Mouse (Mus musculus): ENCODE data around the gene Hnrnpm. TPM values are rescaled to one million over a fixed set of nuclear protein-coding genes. Genes with fewer than 3 reads are reported as not detected.
A peak's percentile ranks its signal among the peaks of the same experiment; 100 is the strongest.
"Not testable (repeated sequence)": the region's sequence is repeated elsewhere in the genome, so short reads cannot be mapped to it uniquely, and the experiment has no call there.

Hnrnpm gene
- 101 and 136 TPM in 2 replicates for polyA plus RNA-seq (2012; rRNA removed)
- 143 and 164 TPM in 2 replicates for polyA plus RNA-seq (2014; fragmentation: Nextera tagmentation; extraction: Ambion mirVana)

DNA sequence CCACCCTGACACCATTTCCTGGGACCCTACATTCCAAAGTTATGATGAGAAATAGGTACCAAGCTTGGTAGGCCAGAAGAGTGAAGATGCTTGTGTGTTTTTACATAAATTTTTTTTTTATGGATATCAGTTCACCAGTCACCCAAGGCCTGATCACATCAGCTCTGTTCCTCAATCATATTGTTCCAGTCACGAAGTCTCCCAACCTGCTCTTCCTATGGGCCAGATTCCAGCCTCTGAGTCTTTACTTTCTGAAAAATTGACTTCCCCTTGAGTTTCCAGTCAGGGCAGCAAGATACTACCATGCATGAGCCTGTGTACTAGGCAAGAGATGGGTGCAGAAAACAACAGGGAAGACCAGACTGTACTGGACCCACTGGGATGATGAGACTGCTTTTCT, at the start of gene Hnrnpm:
TSS of gene Hnrnpm (minus strand) at position 101 of the 400 bp plus-strand sequence.
- Histone ChIP-seq H3K27ac (peak within 1 kb of the TSS; percentile 44), H3K27me3 (ENCODE audit: control insufficient read depth, insufficient read depth, low read length) (no peaks in the 10 kb centered on the region), H3K9ac (replicated peaks) (peak within 1 kb of the TSS; percentile 46), H3K36me3 (replicated peaks; ENCODE audit: control insufficient read depth, insufficient read depth, low read depth) (peaks cover 59% of the 10 kb centered on the region), H3K4me1 (replicated peaks; ENCODE audit: control insufficient read depth in 2 of 2, insufficient read depth in 2 of 2, low read length in 1 of 2) (peaks cover 21 to 25% of the 10 kb centered on the region in 2 experiments), H3K4me3 (ENCODE audit: insufficient read depth in 1 of 2, low read depth in 2 of 2, low read length in 2 of 2) (peak within 1 kb of the TSS in 1 of 2 experiments; percentile 91; a peak in 2 of 4 replicates), H3K9me3 (ENCODE audit: control insufficient read depth, low read length) (no peaks in the 10 kb centered on the region), H3K4me2 (ENCODE audit: low read depth) (peak within 1 kb of the TSS; percentile 79)
- DNase-seq (ENCODE audit: low read depth in 3 of 3, low spot score in 3 of 3) (no peak), ATAC-seq (ENCODE audit: insufficient read depth) (no peak)
- 79% methylated on average over 1 of the region's 1 CpGs for WGBS (ENCODE audit: insufficient replicate concordance)
- TF ChIP-seq CTCF (IDR thresholded peaks at IDR 0.05; ENCODE audit: low read depth) (no peak), EP300 (IDR thresholded peaks at IDR 0.05; ENCODE audit: low read depth) (no peak)

DNA sequence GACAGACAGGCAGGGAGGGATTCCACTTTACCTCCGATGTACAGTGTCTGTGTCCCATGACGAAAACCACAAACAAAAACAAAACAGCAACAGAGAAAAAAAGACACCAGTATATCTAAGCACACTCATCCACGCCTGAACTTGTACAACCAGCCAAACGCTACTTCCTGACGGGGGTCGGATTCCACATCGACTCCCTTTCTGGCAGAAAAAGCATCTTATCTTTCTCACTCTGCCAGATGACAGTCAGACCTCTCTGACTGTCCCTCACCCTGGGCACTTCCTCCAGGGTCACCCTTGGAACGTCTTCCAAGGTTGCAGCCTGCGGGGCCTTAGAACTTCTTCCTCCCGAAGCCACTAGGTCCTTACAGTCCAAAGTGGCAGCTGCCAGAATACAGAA, 46.9 kb upstream of the Hnrnpm start:
- not testable (repeated sequence) for H3K4me1 ChIP-seq (replicated peaks; ENCODE audit: control insufficient read depth in 2 of 2, insufficient read depth in 2 of 2, low read length in 1 of 2); H3K4me2 ChIP-seq (ENCODE audit: low read depth); ATAC-seq (ENCODE audit: insufficient read depth); H3K36me3 ChIP-seq (replicated peaks; ENCODE audit: control insufficient read depth, insufficient read depth, low read depth); H3K4me3 ChIP-seq (ENCODE audit: insufficient read depth in 1 of 2, low read depth in 2 of 2, low read length in 2 of 2); H3K9me3 ChIP-seq (ENCODE audit: control insufficient read depth, low read length); H3K27ac ChIP-seq; H3K27me3 ChIP-seq (ENCODE audit: control insufficient read depth, insufficient read depth, low read length); DNase-seq (ENCODE audit: low read depth in 3 of 3, low spot score in 3 of 3); H3K9ac ChIP-seq (replicated peaks)
- WGBS (ENCODE audit: insufficient replicate concordance), result 45% methylated on average over 10 of the region's 10 CpGs

DNA sequence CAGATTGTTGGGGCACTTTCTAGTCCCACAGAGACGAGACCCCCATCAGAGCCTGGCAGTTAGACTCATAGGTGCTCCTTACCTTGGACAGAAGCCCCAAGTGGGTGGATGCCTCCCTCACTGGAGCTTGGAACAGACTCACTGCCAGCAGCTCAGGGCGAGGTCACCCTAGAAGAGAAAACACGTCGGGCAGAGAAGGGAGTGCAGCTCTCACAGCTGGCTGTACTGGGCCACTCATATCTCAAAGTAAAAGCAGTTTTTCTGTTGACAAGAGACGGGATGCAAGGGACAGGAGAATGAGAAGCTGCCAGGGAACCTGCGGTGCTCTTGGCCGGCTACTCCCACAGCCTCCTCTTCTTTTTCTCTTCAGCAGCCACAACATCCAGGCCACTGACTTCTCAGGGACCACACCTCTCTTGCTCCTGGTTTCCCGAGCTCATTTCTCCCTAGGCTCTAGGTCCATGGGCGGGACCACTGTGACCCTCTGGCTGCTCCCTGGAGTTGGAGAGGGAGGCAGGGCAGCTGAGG, 46.0 kb upstream of the Hnrnpm start:
- H3K4me2 ChIP-seq (ENCODE audit: low read depth); DNase-seq (ENCODE audit: low read depth in 3 of 3, low spot score in 3 of 3): not testable (repeated sequence)

DNA sequence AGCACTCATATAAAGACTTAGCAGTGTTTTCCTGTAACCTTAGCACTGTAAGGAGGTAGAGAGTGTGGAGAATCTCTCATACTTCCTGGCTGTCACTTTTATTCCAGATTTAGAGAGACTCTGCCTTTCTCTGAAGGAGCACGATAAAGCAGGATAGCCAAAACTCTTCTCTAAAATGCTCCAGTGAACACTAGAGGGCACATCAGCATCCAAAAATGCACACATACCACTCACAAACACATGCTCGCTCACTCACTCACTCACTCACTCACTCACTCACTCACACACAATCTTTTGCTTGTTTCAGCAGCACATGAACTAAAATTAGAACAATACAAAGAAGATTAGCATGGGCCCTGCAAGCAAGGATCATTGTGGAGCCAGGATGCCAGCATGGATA, 42.6 kb upstream of the Hnrnpm start:
- no peak overlapping the region for H3K27ac ChIP-seq
- H3K4me1 ChIP-seq (replicated peaks; ENCODE audit: control insufficient read depth in 2 of 2, insufficient read depth in 2 of 2, low read length in 1 of 2), result no peaks in the 10 kb centered on the region; a peak in 1 of 4 replicates
- H3K36me3 ChIP-seq (replicated peaks; ENCODE audit: control insufficient read depth, insufficient read depth, low read depth), result no peaks in the 10 kb centered on the region
- H3K9me3 ChIP-seq (ENCODE audit: control insufficient read depth, low read length), result no peaks in the 10 kb centered on the region
- TF ChIP-seq EP300 (IDR thresholded peaks at IDR 0.05; ENCODE audit: low read depth) (no peak), CTCF (IDR thresholded peaks at IDR 0.05; ENCODE audit: low read depth) (peak; percentile 55)
- H3K4me2 ChIP-seq (ENCODE audit: low read depth), result no peak overlapping the region
- H3K27me3 ChIP-seq (ENCODE audit: control insufficient read depth, insufficient read depth, low read length), result no peaks in the 10 kb centered on the region
- WGBS (ENCODE audit: insufficient replicate concordance), result 52% methylated on average over 2 of the region's 2 CpGs
- no peak overlapping the region for H3K9ac ChIP-seq (replicated peaks)
- H3K4me3 ChIP-seq (ENCODE audit: insufficient read depth in 1 of 2, low read depth in 2 of 2, low read length in 2 of 2), result no peak overlapping the region
- no peak for ATAC-seq (ENCODE audit: insufficient read depth)
- DNase-seq (ENCODE audit: low read depth in 3 of 3, low spot score in 3 of 3), result no peak

More for the DNA sequence above, 46.0 kb upstream of the Hnrnpm start:
- not testable (repeated sequence) for H3K4me1 ChIP-seq (replicated peaks; ENCODE audit: control insufficient read depth in 2 of 2, insufficient read depth in 2 of 2, low read length in 1 of 2); H3K27me3 ChIP-seq (ENCODE audit: control insufficient read depth, insufficient read depth, low read length); H3K9me3 ChIP-seq (ENCODE audit: control insufficient read depth, low read length); H3K36me3 ChIP-seq (replicated peaks; ENCODE audit: control insufficient read depth, insufficient read depth, low read depth); H3K9ac ChIP-seq (replicated peaks); ATAC-seq (ENCODE audit: insufficient read depth); H3K27ac ChIP-seq; H3K4me3 ChIP-seq (ENCODE audit: insufficient read depth in 1 of 2, low read depth in 2 of 2, low read length in 2 of 2)
- WGBS (ENCODE audit: insufficient replicate concordance), result 54% methylated on average over 9 of the region's 9 CpGs

DNA sequence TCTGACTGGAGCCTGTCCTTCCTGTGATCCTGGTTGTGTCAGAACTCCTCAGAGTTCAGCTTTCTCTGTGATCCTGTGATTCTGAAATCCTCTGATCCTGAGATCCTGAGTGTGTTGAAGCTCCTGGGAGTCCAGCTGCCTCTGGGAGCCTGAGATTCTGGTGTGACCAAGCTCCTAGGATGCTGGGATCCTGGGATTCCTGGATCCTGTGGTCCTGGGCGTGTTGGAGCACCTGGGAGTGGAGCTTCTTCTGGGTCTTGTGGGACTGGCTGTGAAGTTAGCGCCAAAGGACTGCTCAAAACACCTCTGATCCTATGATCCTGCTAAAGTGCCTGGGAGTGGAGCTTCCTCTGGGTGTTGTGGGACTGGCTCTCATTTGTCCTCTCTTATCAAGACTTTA, 41.7 kb upstream of the Hnrnpm start:
- no peak overlapping the region for H3K4me2 ChIP-seq (ENCODE audit: low read depth)
- ATAC-seq (ENCODE audit: insufficient read depth), result no peak
- H3K4me1 ChIP-seq (replicated peaks; ENCODE audit: control insufficient read depth in 2 of 2, insufficient read depth in 2 of 2, low read length in 1 of 2), result no peaks in the 10 kb centered on the region; a peak in 1 of 4 replicates
- H3K4me3 ChIP-seq (ENCODE audit: insufficient read depth in 1 of 2, low read depth in 2 of 2, low read length in 2 of 2), result no peak overlapping the region
- DNase-seq (ENCODE audit: low read depth in 3 of 3, low spot score in 3 of 3), result no peak
- H3K27ac ChIP-seq, result no peak overlapping the region
- TF ChIP-seq EP300 (IDR thresholded peaks at IDR 0.05; ENCODE audit: low read depth) (no peak), CTCF (IDR thresholded peaks at IDR 0.05; ENCODE audit: low read depth) (no peak)
- WGBS (ENCODE audit: insufficient replicate concordance), result 70% methylated on average over 2 of the region's 2 CpGs
- no peaks in the 10 kb centered on the region for H3K9me3 ChIP-seq (ENCODE audit: control insufficient read depth, low read length)
- no peaks in the 10 kb centered on the region for H3K27me3 ChIP-seq (ENCODE audit: control insufficient read depth, insufficient read depth, low read length)
- no peaks in the 10 kb centered on the region for H3K36me3 ChIP-seq (replicated peaks; ENCODE audit: control insufficient read depth, insufficient read depth, low read depth)
- H3K9ac ChIP-seq (replicated peaks), result no peak overlapping the region

Measured in liver, embryonic 14.5 days (tissue).